Mouse (Mus musculus) ES-E14 (cell line): ENCODE data around the gene Vps16. TPM values are rescaled to one million over a fixed set of nuclear protein-coding genes. Genes with fewer than 3 reads are reported as not detected.

Source experiments
- DNase-seq: peaks from one replicate; pipeline ENCODE4 v3.0.0-alpha.2; 2013; ENCODE audit warnings: low read depth, low spot score
- H3K27ac ChIP-seq: 2 replicates; pipeline ENCODE4 v1.5.1; 2012; ENCODE audit warnings: low read depth, mild to moderate bottlenecking, low read length, moderate library complexity, mixed read lengths; ENCODE audit not compliant: poor library complexity, insufficient read depth, severe bottlenecking
- H3K36me3 ChIP-seq: 2 replicates; pipeline ENCODE4 v1.6.1; 2012; ENCODE audit warnings: mild to moderate bottlenecking, low read length, moderate library complexity, mixed read lengths; ENCODE audit not compliant: control insufficient read depth, poor library complexity, insufficient read depth, severe bottlenecking
- H3K4me1 ChIP-seq, 2 experiments: fragments of 150-350 bp in 1 of 2; sonication (generic) in 1 of 2; 2 replicates each; pipeline ENCODE4 v1.6.1; 2012; ENCODE audit warnings: low read length in 2 of 2, mild to moderate bottlenecking in 1 of 2, mixed read lengths in 1 of 2; ENCODE audit not compliant: control insufficient read depth in 2 of 2, insufficient read depth in 2 of 2, poor library complexity in 1 of 2
- H3K4me3 ChIP-seq, 2 experiments: fragments of 150-350 bp in 1 of 2; sonication (generic) in 1 of 2; 2 replicates each; pipeline ENCODE4 v1.5.1; 2012; ENCODE audit warnings: low read length in 2 of 2, low read depth in 1 of 2, mild to moderate bottlenecking in 1 of 2, mixed read lengths in 1 of 2; ENCODE audit not compliant: insufficient read depth in 1 of 2, poor library complexity in 1 of 2, severe bottlenecking in 1 of 2
- H3K9ac ChIP-seq: 2 replicates; pipeline ENCODE4 v1.6.1; 2012; ENCODE audit warnings: low read depth, mild to moderate bottlenecking, low read length, mixed read lengths; ENCODE audit not compliant: poor library complexity, insufficient read depth, severe bottlenecking
- H3K9me3 ChIP-seq: fragments of 150-350 bp; sonication (generic); 2 replicates; pipeline ENCODE4 v1.6.1; 2012; ENCODE audit warnings: low read depth, mild to moderate bottlenecking, low read length; ENCODE audit not compliant: control insufficient read depth, insufficient read depth
- CHD2 ChIP-seq: IDR thresholded peaks from 2 replicates; pipeline ENCODE4 v1.6.1; 2014; ENCODE audit warnings: mild to moderate bottlenecking, low read depth, low read length, inconsistent platforms
- HCFC1 ChIP-seq: IDR thresholded peaks from 2 replicates; pipeline ENCODE4 v1.6.1; 2012; ENCODE audit warnings: low read length, inconsistent platforms, borderline replicate concordance; ENCODE audit not compliant: insufficient read depth
- MAFK ChIP-seq: IDR thresholded peaks from 2 replicates; pipeline ENCODE4 v1.6.1; 2014; ENCODE audit warnings: mild to moderate bottlenecking, low read depth, low read length, inconsistent platforms; ENCODE audit not compliant: insufficient read depth
- ZC3H11A ChIP-seq: IDR thresholded peaks from 2 replicates; pipeline ENCODE4 v1.6.1; 2012; ENCODE audit warnings: low read depth, mild to moderate bottlenecking, inconsistent platforms, low read length, borderline replicate concordance
- ZNF384 ChIP-seq: IDR thresholded peaks from 2 replicates; pipeline ENCODE4 v1.6.1; 2012; ENCODE audit warnings: low read depth, low read length, inconsistent platforms
- in situ Hi-C, 2 experiments: fragments of 600-800 bp; cut with MboI; formaldehyde crosslinking; loops; one replicate each; pipeline ENCODE4 v1.15.1; 2025; ENCODE audit warnings: low sequenced_read_pairs in 2 of 2, inconsistent platforms in 1 of 2; ENCODE audit not compliant: unreplicated experiment in 2 of 2
- total RNA-seq: library from RNA; depleted of rRNA; stranded (reverse); fragments of 300-350 nt; gene quantifications from 2 replicates; pipeline ENCODE4 v1.2.3, GENCODE M21; 2012

Vps16 gene
- total RNA-seq, 1 experiment, result 111 TPM

DNA sequence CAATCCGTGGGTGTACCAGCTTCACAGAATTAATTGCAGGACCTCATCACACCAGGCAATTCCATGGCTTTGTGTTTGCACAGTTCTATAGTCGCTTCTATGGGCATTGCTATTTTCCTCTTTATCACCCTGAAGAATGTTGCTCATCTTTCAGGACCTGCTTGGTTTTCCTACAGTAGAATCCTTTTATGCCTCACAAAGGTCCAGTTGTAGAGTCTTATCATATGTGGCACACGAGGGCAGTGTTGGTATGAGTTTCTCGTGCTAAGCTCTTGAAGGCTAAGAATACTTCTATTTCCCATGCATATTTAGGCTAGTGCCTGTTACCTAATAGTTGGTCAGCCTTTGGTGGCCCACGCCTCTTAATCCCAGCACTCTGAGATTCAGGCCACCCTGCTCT, 973 bp downstream of the Vps16 start:
- Histone ChIP-seq H3K36me3 (peaks cover 2% of the 10 kb centered on the region; the same call in 1 of the 2 replicates), H3K9me3 (no peaks in the 10 kb centered on the region), H3K27ac (no peak overlapping the region), H3K4me1 (peaks cover 2 to 8% of the 10 kb centered on the region in 2 experiments; a peak in 2 of 4 replicates), H3K9ac (peak overlapping the region; percentile 90; the same call in 1 of the 2 replicates), H3K4me3 (peak overlapping the region; percentile 76 to 87)
- in situ Hi-C loops, result no loop called here
- no peak for TF ChIP-seq ZNF384
- TF ChIP-seq MAFK, result no peak
- TF ChIP-seq HCFC1, result no peak
- no peak for DNase-seq

DNA sequence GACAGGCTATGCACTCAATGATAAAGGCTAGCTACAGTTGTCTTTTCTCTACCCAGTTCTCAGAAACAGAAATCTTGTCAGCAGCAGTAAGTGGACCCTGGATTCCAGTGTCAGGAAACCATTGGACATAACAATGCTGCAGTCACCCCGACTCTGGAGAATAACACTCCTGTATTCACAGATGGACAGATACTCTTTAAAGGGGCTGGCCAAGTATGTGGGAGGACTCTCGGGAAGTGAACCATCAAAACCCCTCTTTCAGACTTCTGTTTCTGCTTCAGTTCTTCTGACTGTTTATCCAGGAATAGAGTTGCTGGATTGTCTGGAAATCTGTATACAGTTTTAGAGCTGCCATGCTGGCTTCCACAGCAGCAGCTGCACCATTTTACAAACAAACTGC, 5.7 kb downstream of the Vps16 start:
- H3K36me3 ChIP-seq, result no peaks in the 10 kb centered on the region
- H3K27ac ChIP-seq, result no peak overlapping the region
- DNase-seq, result no peak
- no peak overlapping the region for H3K4me3 ChIP-seq
- H3K4me1 ChIP-seq, result peaks cover 2 to 4% of the 10 kb centered on the region in 2 experiments; a peak in 2 of 4 replicates
- in situ Hi-C loops, result no loop called here
- no peak overlapping the region for H3K9ac ChIP-seq
- no peaks in the 10 kb centered on the region for H3K9me3 ChIP-seq
- TF ChIP-seq ZC3H11A (no peak), MAFK (no peak), CHD2 (no peak), ZNF384 (no peak), HCFC1 (no peak)

DNA sequence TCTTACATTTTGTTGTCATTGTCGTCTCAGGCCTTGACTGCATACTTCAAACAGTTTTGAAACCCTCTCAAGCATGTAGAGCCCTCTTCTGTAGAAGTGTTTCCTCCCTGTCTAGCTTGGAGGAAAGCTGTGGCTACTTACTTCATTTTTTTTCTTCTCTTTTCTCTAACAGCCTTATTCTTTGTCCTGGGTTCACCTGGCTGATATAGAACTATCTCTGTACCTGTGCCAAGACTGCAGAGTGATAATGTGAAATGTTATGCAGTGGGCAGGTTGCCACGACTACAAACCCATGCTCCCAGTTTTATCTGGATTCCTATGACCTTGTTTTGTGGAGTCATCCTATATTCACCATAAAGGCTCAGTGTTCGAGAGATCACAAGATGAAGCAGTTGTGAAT, 6.3 kb downstream of the Vps16 start:
- Histone ChIP-seq H3K9ac (no peak overlapping the region), H3K36me3 (no peaks in the 10 kb centered on the region), H3K4me1 (peaks cover 0 to 2% of the 10 kb centered on the region in 2 experiments; a peak in 1 of 4 replicates), H3K4me3 (no peak overlapping the region), H3K27ac (no peak overlapping the region), H3K9me3 (no peaks in the 10 kb centered on the region)
- TF ChIP-seq ZNF384 (no peak), ZC3H11A (no peak), CHD2 (no peak), HCFC1 (no peak), MAFK (no peak)
- DNase-seq, result no peak
- in situ Hi-C loops, result no loop called here

DNA sequence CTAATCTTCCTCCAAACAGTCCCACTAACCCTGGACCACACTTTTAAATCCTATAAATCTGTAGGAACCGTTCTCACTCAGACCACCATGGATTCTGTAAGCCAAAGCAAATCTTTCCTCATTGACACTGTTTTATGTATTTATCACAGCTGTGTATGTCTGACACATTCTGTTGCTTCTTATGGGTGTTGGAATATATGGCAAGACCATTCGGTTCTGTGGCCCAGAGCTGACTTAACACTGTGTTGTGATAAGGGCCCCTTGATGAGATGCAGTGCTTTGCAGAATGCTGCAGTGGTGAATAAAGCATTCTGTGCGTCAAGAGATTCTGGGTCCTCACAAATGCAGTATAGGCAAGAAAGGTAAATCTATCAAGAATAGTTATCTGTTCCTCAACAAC, 8.0 kb downstream of the Vps16 start:
- H3K4me1 ChIP-seq, result peaks cover 0 to 2% of the 10 kb centered on the region in 2 experiments; a peak in 1 of 4 replicates
- in situ Hi-C loops, result no loop called here
- H3K36me3 ChIP-seq, result no peaks in the 10 kb centered on the region; the same call in 1 of the 2 replicates
- no peak for TF ChIP-seq ZC3H11A
- TF ChIP-seq CHD2, result no peak
- no peak for TF ChIP-seq ZNF384
- no peak for TF ChIP-seq HCFC1
- TF ChIP-seq MAFK, result no peak
- no peaks in the 10 kb centered on the region for H3K9me3 ChIP-seq
- no peak overlapping the region for H3K4me3 ChIP-seq
- no peak overlapping the region for H3K27ac ChIP-seq
- no peak overlapping the region for H3K9ac ChIP-seq
- no peak for DNase-seq

DNA sequence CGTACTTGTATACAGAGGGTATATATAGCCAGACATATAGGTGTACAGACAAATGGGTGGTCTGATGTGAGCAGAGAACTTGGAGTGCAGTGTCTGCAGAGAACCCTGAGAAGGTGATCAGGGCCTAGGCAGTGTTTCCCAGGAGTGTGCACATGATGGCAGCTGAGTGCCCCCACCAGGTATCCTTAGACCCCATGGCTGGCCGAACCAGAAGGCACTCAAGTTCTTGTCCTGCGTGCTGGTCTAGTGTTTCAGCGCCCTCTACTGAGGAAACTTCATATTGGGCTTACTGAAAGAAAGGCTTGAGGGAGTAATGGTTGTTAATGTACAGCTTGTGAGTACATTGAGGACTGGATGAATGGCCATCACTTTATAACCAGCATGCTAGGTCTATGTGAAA, 9.0 kb downstream of the Vps16 start:
- Histone ChIP-seq H3K36me3 (peaks cover 5% of the 10 kb centered on the region), H3K9me3 (no peaks in the 10 kb centered on the region), H3K4me3 (no peak overlapping the region), H3K27ac (no peak overlapping the region), H3K4me1 (no peaks in the 10 kb centered on the region), H3K9ac (no peak overlapping the region)
- in situ Hi-C loops, result no loop called here
- TF ChIP-seq ZNF384 (no peak), MAFK (no peak), HCFC1 (no peak), CHD2 (no peak), ZC3H11A (no peak)
- peak; percentile 41 for DNase-seq
